Mouse (Mus musculus): Measurements from ENCODE around the gene Gm2016. TPM values are rescaled to one million over a fixed set of nuclear protein-coding genes. Genes with fewer than 3 reads are reported as not detected.

The Gm2016 gene
- not detected for total RNA-seq (2023)

DNA sequence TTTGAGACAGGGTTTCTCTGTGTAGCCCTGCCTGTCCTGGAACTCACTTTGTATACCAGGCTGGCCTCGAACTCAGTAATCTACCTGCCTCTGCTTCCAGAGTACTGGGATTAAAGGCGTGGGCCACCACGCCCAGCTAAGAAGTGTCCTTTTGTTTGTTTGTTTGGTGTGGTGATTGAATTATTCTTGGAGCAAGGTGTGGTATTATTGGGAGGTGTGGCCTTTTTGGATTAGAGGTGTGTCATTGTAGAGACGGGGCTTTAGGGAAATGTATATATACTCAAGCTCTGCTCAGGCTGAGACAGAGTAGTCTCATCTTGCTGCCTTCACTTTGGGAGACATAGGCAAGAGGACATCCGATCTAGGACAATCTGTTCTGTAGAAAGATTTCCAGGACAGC, at the start of gene Gm2016:
TSS of gene Gm2016 (plus strand) at position 301 of the 400 bp plus-strand sequence.

DNA sequence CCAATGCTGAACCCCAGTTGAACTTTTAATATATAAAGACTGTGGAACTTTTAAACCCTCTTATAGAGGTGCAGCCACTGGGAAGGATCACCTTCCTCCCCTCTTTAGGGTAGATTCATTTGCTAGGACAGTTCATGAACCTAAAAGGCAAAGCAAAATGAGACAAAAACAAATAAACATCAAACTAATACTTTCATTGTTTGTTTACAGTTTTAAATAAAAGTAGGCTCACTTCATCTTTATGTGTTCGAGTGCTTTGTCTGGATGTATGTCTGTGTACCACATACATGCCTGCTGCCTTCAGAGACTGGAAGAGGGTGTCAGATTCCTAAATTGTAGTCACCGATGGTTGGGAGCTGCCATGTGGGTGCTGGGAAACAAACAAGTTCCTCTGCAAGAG, 31.6 kb upstream of the Gm2016 start, which contains the start of gene Gm2001:
TSS of gene Gm2001 (minus strand) at position 101 of the 400 bp plus-strand sequence.

DNA sequence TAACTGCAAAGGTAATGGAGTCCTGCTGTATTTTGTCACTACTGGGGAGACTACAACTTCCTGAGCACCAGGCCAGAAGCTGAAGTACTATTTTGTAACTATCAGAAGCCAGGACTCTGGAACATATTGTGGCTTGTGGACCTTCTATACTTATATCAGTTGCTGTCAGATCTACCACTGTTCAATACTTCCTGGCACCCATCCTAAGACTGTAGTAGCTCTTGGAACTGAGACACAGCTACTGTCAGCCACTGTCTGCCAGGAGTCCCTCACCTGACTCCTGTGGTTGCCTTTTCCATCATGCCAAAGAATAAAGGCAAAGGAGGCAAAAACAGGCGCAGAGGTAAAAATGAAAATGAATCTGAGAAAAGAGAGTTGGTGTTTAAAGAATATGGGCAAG, 21.2 kb downstream of the Gm2016 start, which contains the start of gene Gm2022:
TSS of gene Gm2022 (plus strand) at position 301 of the 400 bp plus-strand sequence.

DNA sequence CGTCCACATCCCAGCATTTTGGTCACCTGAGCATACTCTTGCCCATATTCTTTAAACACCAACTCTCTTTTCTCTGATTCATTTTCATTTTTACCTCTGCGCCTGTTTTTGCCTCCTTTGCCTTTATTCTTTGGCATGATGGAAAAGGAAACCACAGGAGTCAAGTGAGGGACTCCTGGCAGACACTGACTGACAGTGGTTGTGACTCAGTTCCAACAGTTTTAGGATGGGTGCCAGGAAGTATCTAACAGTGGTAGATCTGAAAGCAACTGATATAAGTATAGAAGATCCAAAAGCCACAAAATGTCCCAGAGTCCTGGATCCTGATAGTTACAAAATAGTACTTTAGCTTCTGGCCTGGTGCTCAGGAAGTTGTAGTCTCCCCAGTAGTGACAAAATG, 45.8 kb downstream of the Gm2016 start, which contains the start of gene Gm2035:
TSS of gene Gm2035 (minus strand) at position 137 of the 400 bp plus-strand sequence.

Other genes with a start within 250 kb of the Gm2016 start
- gene Gm16381, start 229.5 kb upstream of the Gm2016 start, total RNA-seq (2023): not detected
- not detected for gene Gm21319, start 98.3 kb upstream of the Gm2016 start, total RNA-seq (2023)
- not detected for gene Gm21936, start 78.6 kb upstream of the Gm2016 start, total RNA-seq (2023)
- gene BB287469, start 57.5 kb upstream of the Gm2016 start, total RNA-seq (2023): not detected
- gene Gm2001, start 31.7 kb upstream of the Gm2016 start, total RNA-seq (2023): not detected
- not detected for gene Gm2022, start 21.3 kb downstream of the Gm2016 start, total RNA-seq (2023)
- not detected for gene Gm2035, start 45.8 kb downstream of the Gm2016 start, total RNA-seq (2023)
- gene Gm2042, start 80.0 kb downstream of the Gm2016 start, total RNA-seq (2023): not detected
- gene Gm2075, start 137.8 kb downstream of the Gm2016 start, total RNA-seq (2023): not detected
- gene Gm6803, start 144.7 kb downstream of the Gm2016 start, total RNA-seq (2023): not detected
- not detected for gene Gm2056, start 152.9 kb downstream of the Gm2016 start, total RNA-seq (2023)
- not detected for gene Gm16368, start 209.6 kb downstream of the Gm2016 start, total RNA-seq (2023)